Mouse (Mus musculus) C2C12 (cell line): ENCODE measurements around the gene Rsu1. TPM values are rescaled to one million over a fixed set of nuclear protein-coding genes. Genes with fewer than 3 reads are reported as not detected.

Source experiments
- H3K27me3 ChIP-seq: one replicate; pipeline ENCODE4 v1.6.1; 2011; ENCODE audit not compliant: control insufficient read depth, insufficient read depth, insufficient read length
- H3K36me3 ChIP-seq: one replicate; pipeline ENCODE4 v1.6.1; 2011; ENCODE audit not compliant: control insufficient read depth, insufficient read depth
- H3K4me3 ChIP-seq: one replicate; pipeline ENCODE4 v1.5.1; 2011; ENCODE audit warnings: mild to moderate bottlenecking, control low read depth; ENCODE audit not compliant: poor library complexity, insufficient read depth, severe bottlenecking
- H3K79me2 ChIP-seq: one replicate; pipeline ENCODE4 v1.6.1; 2011; ENCODE audit not compliant: control insufficient read depth, insufficient read depth
- H3K79me3 ChIP-seq: one replicate; pipeline ENCODE4 v1.6.1; 2011; ENCODE audit warnings: low read depth, control low read depth
- H3ac ChIP-seq: one replicate; pipeline ENCODE3; 2011; ENCODE audit warnings: low read depth; ENCODE audit not compliant: control insufficient read depth, insufficient read length
- CEBPB ChIP-seq: IDR thresholded peaks from one replicate; pipeline ENCODE4 v1.6.1; 2011; ENCODE audit warnings: low read depth, mild to moderate bottlenecking, control low read depth, moderate library complexity
- CTCF ChIP-seq: IDR thresholded peaks from one replicate; pipeline ENCODE4 v1.5.1; 2011; ENCODE audit not compliant: control insufficient read depth, insufficient read depth, insufficient read length
- FOSL1 ChIP-seq: IDR thresholded peaks from one replicate; pipeline ENCODE4 v1.8.0; 2011; ENCODE audit warnings: mild to moderate bottlenecking, low read length; ENCODE audit not compliant: poor library complexity, insufficient read depth, severe bottlenecking
- MAX ChIP-seq: IDR thresholded peaks from one replicate; pipeline ENCODE4 v1.6.1; 2011; ENCODE audit warnings: mild to moderate bottlenecking, control low read depth
- MYOD1 ChIP-seq: IDR thresholded peaks from one replicate; pipeline ENCODE4 v1.6.1; 2011; ENCODE audit warnings: low read depth; ENCODE audit not compliant: control insufficient read depth, insufficient read length
- MYOG ChIP-seq: IDR thresholded peaks from one replicate; pipeline ENCODE4 v1.6.1; 2011; ENCODE audit not compliant: control insufficient read depth, insufficient read length; ENCODE audit errors: extremely low read depth
- USF1 ChIP-seq: IDR thresholded peaks from one replicate; pipeline ENCODE4 v1.6.1; 2011; ENCODE audit warnings: low read depth, mild to moderate bottlenecking, control low read depth, moderate library complexity
- polyA plus RNA-seq: library from polyadenylated mRNA; unstranded; fragments of >200 nt; fragmentation: generic; extraction: Trizol; gene quantifications from one replicate; pipeline ENCODE4 v1.2.1, GENCODE M21; 2012; ENCODE audit warnings: missing spikeins

Rsu1 gene
- polyA plus RNA-seq, 1 experiment = 104 TPM

DNA sequence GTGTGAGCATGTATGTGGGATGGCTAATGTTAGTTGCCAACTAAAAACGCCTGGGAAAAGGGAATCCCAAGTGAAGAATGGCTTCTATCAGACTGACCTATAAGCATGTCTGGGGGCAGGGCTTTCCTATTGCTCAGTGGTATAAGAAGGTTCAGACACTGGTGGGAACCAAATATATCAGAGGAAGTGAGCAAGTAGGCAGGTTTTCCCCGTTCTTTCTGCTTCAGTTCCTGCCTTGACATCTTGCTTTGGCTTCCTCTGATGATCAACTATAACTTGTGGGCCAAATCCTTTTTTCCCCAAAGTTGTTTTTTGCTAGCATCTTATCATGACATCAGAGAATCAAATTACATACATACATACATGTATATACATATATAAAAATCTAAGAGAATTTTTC lies 51.1 kb downstream of the Rsu1 start:
- Histone ChIP-seq H3K79me3 (no peaks in the 10 kb centered on the region), H3K79me2 (no peaks in the 10 kb centered on the region), H3ac (no peak overlapping the region), H3K36me3 (peaks cover 29% of the 10 kb centered on the region), H3K4me3 (no peak overlapping the region), H3K27me3 (no peaks in the 10 kb centered on the region)
- TF ChIP-seq CEBPB (no peak), FOSL1 (no peak), MAX (no peak), MYOG (no peak), USF1 (no peak), CTCF (no peak), MYOD1 (no peak)

DNA sequence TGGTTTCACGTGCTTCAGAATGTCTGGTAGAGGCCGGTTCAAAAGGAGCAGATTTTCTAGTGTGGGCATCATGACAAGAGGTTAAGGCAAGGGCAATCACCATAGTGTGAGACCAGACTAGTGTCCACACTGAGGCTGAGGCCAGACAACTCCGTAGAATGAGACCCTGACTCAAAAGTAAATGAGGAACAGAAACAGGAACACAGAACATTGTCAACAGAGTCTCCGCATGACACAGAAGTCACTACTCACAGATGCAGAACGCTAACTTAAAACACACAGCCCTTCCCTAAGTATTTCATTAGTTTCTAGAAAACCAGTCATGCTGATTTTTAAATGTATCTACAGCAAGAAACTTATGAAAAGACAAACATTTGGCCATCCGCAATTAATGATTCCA lies 53.1 kb downstream of the Rsu1 start:
- peaks cover 33% of the 10 kb centered on the region for H3K36me3 ChIP-seq
- TF ChIP-seq FOSL1 = no peak
- TF ChIP-seq USF1 = no peak
- TF ChIP-seq MAX = no peak
- no peak for TF ChIP-seq CEBPB
- no peak for TF ChIP-seq MYOG
- TF ChIP-seq CTCF = no peak
- no peak for TF ChIP-seq MYOD1

DNA sequence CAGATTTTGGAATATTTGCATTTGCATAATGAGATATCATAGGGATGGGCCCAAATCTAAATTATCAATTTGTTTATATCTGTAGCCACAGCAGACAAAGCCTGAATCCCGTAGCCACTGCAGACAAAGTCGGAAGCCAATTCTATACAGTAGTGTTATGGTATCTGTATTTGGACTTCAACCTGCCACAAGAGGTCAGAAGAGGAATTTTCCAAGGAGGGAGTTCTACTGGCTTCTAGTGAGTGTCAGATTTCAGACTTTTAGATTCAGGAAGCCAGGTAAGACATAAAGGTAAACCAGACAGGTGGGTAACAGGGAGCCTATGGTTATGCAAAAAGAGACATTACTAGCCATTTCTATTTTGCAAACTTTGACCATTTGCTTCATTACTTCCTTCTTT lies 64.4 kb downstream of the Rsu1 start:
- no peak overlapping the region for H3ac ChIP-seq
- H3K4me3 ChIP-seq = no peak overlapping the region
- H3K36me3 ChIP-seq = peaks cover 14% of the 10 kb centered on the region
- no peaks in the 10 kb centered on the region for H3K79me2 ChIP-seq
- TF ChIP-seq MAX (no peak), CEBPB (no peak), USF1 (no peak), CTCF (no peak), FOSL1 (no peak), MYOD1 (no peak), MYOG (no peak)
- no peaks in the 10 kb centered on the region for H3K79me3 ChIP-seq
- H3K27me3 ChIP-seq = no peaks in the 10 kb centered on the region

More for the DNA sequence above, 53.1 kb downstream of the Rsu1 start:
- no peak overlapping the region for H3ac ChIP-seq
- no peaks in the 10 kb centered on the region for H3K79me3 ChIP-seq
- H3K79me2 ChIP-seq = no peaks in the 10 kb centered on the region
- H3K4me3 ChIP-seq = no peak overlapping the region
- no peaks in the 10 kb centered on the region for H3K27me3 ChIP-seq

DNA sequence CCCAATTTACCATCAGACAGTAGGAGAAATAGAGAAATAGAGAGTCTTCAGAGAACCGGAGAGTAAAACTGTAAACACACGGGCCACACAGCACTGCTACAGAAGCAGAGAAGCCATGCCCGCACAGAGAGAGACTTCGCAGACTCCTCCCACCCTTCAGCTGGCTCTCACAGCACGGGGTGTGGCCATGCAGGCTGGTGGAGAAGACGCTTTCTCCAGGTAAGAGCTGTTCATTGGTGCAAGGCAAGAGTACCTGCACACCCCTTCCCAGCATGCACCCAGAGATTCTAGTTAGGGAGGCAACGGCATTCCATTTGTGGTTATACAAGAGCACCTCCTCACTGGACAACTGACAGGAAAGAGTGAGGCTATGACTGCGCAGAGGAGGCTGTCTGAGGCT lies 64.8 kb downstream of the Rsu1 start:
- H3K36me3 ChIP-seq = peaks cover 14% of the 10 kb centered on the region
- no peak overlapping the region for H3K4me3 ChIP-seq
- no peaks in the 10 kb centered on the region for H3K27me3 ChIP-seq
- TF ChIP-seq MAX (no peak), MYOD1 (no peak), FOSL1 (no peak), CEBPB (no peak), CTCF (no peak), MYOG (no peak), USF1 (no peak)
- H3ac ChIP-seq = no peak overlapping the region
- H3K79me2 ChIP-seq = no peaks in the 10 kb centered on the region
- no peaks in the 10 kb centered on the region for H3K79me3 ChIP-seq

DNA sequence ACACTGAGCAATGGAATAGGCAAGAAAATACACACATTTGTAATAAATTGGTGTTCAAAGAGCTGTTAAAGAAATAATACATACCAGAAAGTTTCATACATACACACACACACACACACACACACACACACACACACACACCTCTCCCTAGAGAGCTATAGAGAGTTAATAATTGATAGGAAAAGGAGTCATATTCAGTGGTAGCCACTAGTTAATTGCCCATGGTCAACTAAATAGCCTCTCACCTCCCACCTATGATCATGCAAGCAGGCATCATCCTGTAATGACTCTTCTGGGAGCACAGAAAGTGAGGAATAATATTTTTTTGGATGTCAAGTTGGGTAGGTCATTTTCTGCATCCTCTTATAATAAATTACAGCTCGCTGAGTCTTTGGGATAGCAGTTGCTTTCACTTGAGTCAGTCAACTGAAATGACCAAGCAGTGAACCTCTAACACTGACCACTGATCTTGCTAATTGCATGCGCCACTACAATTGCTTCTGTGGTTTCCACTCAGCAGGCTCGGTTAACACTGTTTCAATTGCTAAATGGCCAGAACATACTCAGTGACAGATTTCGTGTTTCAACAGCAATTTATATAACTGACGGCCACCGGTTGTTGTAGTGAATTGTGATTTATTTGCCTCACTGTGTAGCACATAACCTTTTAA lies 68.3 kb downstream of the Rsu1 start:
- Histone ChIP-seq H3K79me2 (no peaks in the 10 kb centered on the region), H3ac (no peak overlapping the region), H3K4me3 (no peak overlapping the region), H3K79me3 (no peaks in the 10 kb centered on the region), H3K27me3 (no peaks in the 10 kb centered on the region), H3K36me3 (peaks cover 9% of the 10 kb centered on the region)
- TF ChIP-seq MYOG = no peak
- no peak for TF ChIP-seq MYOD1
- TF ChIP-seq FOSL1 = no peak
- no peak for TF ChIP-seq CEBPB
- TF ChIP-seq USF1 = no peak
- no peak for TF ChIP-seq CTCF
- TF ChIP-seq MAX = no peak

DNA sequence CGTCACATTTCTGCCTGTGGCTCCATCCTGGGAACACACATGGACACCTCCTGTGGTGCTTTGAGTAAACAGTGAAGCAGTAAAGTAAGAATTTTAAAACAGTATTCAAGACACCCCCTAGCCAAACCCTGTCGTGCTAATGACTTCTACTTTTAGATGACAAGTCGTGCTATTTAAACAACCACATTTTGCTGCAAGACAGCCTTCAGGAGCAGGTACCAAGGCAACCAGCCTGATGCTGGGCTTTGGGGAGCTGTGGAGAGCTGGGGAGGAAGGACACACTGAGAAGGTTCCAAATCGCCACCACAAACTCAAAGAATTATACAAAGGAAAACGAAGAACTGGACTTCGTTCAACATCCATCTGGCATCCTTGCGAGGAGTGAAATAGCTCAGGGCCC lies 71.5 kb downstream of the Rsu1 start:
- TF ChIP-seq CEBPB (no peak), FOSL1 (no peak), MYOG (no peak), CTCF (no peak), MAX (no peak), MYOD1 (no peak)
- Histone ChIP-seq H3K36me3 (peaks cover 9% of the 10 kb centered on the region), H3K79me3 (no peaks in the 10 kb centered on the region)

More for the DNA sequence above, 71.5 kb downstream of the Rsu1 start:
- Histone ChIP-seq H3K27me3 (no peaks in the 10 kb centered on the region), H3K4me3 (no peak overlapping the region), H3ac (no peak overlapping the region), H3K79me2 (no peaks in the 10 kb centered on the region)
